Mouse (Mus musculus): ENCODE measurements around the gene Litaf. TPM values are rescaled to one million over a fixed set of nuclear protein-coding genes. Genes with fewer than 3 reads are reported as not detected.
"Not testable (repeated sequence)": the region's sequence is repeated elsewhere in the genome, so short reads cannot be mapped to it uniquely, and the experiment has no call there.

The Litaf gene
- polyA plus RNA-seq, 1 experiment from 2014 or later = 28.9 TPM

DNA sequence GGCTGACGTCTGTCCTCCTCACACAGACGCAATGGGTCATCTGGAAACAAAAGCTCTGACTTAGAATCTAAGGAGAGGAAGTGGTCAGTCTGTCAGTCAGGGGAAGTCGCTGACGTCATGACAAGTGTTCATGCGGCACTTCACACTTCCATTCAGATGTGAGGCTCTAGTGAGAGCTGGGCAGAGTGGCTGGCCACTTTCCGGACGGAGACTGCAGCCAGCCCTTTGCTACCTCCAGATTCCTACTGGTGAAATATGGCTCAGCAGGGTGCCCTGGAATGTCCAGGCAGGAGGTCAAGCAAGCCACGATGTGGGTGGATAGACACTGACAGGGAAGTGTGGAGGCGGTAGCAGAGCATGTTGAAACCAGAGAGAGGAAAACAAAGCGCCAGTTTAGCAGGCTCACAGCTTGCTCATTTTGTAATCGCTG is 89.7 kb downstream of the Litaf start:
- Histone ChIP-seq H3K36me3 (ENCODE audit: control insufficient read depth, insufficient read depth, low read length) (no peaks in the 10 kb centered on the region), H3K4me2 (ENCODE audit: low read length) (no peak overlapping the region), H3K27me3 (replicated peaks; ENCODE audit: control insufficient read depth, insufficient read depth, low read length) (no peaks in the 10 kb centered on the region), H3K9me3 (ENCODE audit: control insufficient read depth, low read length) (no peaks in the 10 kb centered on the region), H3K4me3 (ENCODE audit: low read length) (no peak overlapping the region), H3K27ac (ENCODE audit: low read depth, low read length) (no peak overlapping the region), H3K4me1 (ENCODE audit: control insufficient read depth, insufficient read depth, low read depth, low read length) (no peaks in the 10 kb centered on the region), H3K9ac (ENCODE audit: low read depth, low read length) (no peak overlapping the region)
- WGBS = 66% methylated on average over 11 of the region's 11 CpGs
- ATAC-seq = no peak

DNA sequence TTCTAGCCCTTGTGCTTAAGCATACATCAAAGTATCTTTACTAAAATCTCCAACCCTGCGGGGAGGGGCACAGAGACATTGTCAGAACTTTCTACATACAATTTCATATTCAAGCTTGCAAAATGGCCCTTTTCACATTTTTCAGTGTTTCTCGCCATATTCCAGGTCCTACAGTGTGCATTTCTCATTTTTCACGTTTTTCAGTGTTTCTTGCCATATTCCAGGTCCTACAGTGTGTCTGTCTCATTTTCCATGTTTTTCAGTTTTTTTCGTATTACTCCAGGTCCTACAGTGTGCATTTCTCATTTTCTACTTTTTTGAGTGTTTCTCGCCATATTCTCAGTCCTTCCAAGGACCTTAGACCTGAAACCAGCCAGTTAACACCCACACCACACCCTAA is 91.0 kb downstream of the Litaf start:
- Histone ChIP-seq H3K27ac (ENCODE audit: low read depth, low read length) (no peak overlapping the region), H3K4me2 (ENCODE audit: low read length) (no peak overlapping the region), H3K27me3 (replicated peaks; ENCODE audit: control insufficient read depth, insufficient read depth, low read length) (no peaks in the 10 kb centered on the region), H3K9ac (ENCODE audit: low read depth, low read length) (no peak overlapping the region), H3K9me3 (ENCODE audit: control insufficient read depth, low read length) (no peaks in the 10 kb centered on the region), H3K36me3 (ENCODE audit: control insufficient read depth, insufficient read depth, low read length) (no peaks in the 10 kb centered on the region), H3K4me3 (ENCODE audit: low read length) (no peak overlapping the region), H3K4me1 (ENCODE audit: control insufficient read depth, insufficient read depth, low read depth, low read length) (no peaks in the 10 kb centered on the region)
- 0 out of 2 replicates have a peak, but pooled peaks have one; percentile 60 for ATAC-seq
- 78% methylated on average over 5 of the region's 5 CpGs for WGBS

DNA sequence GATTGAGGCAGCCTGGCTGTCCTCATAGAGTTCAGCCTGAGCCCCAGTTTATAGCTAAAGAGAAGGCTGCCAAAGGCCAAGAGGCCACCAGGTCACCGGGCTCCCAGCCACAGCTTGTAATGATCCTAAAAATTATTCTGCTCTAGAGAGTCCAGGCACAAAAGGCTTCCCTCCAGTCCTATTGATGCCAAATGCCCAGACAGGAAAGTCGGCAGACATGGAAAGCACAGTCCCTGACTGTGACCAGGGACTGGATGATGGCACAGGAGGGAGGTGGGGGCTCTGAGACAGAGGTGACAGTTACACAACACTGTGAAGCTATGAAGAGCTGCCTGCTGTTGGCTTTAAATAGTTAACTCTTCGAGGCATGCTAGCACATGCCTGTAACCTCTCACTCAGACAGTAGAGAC is 91.9 kb downstream of the Litaf start:
- no peak overlapping the region for H3K27ac ChIP-seq (ENCODE audit: low read depth, low read length)
- H3K9ac ChIP-seq (ENCODE audit: low read depth, low read length) = no peak overlapping the region
- H3K4me1 ChIP-seq (ENCODE audit: control insufficient read depth, insufficient read depth, low read depth, low read length) = no peaks in the 10 kb centered on the region
- no peak overlapping the region for H3K4me2 ChIP-seq (ENCODE audit: low read length)
- no peak overlapping the region for H3K4me3 ChIP-seq (ENCODE audit: low read length)
- 23% methylated on average over 3 of the region's 3 CpGs for WGBS
- peak; percentile 79 for ATAC-seq
- no peaks in the 10 kb centered on the region for H3K36me3 ChIP-seq (ENCODE audit: control insufficient read depth, insufficient read depth, low read length)
- H3K27me3 ChIP-seq (replicated peaks; ENCODE audit: control insufficient read depth, insufficient read depth, low read length) = no peaks in the 10 kb centered on the region
- no peaks in the 10 kb centered on the region for H3K9me3 ChIP-seq (ENCODE audit: control insufficient read depth, low read length)

DNA sequence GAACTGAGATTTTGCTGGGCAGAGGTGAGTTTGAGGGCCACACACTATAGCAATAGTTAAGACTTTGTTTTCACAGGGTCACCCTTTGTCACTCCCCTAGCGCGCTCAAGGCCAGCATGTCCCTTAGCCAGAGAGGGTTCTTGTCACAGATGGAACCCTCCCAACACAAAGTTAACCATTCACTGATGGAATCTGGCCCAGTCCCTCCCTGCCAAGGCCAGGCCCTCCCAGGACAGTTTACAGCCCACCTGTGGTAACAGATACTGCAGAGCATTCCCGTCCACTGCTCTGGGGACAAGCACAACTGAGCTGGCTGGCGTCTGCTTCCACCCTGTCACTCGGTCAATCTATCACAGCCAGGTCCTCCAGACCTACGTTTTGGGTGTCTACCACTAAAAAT is 93.7 kb downstream of the Litaf start:
- Histone ChIP-seq H3K9ac (ENCODE audit: low read depth, low read length) (no peak overlapping the region), H3K27ac (ENCODE audit: low read depth, low read length) (no peak overlapping the region), H3K4me2 (ENCODE audit: low read length) (no peak overlapping the region), H3K4me3 (ENCODE audit: low read length) (no peak overlapping the region), H3K27me3 (replicated peaks; ENCODE audit: control insufficient read depth, insufficient read depth, low read length) (no peaks in the 10 kb centered on the region), H3K36me3 (ENCODE audit: control insufficient read depth, insufficient read depth, low read length) (no peaks in the 10 kb centered on the region), H3K9me3 (ENCODE audit: control insufficient read depth, low read length) (no peaks in the 10 kb centered on the region), H3K4me1 (ENCODE audit: control insufficient read depth, insufficient read depth, low read depth, low read length) (no peaks in the 10 kb centered on the region; the same call in 1 of the 2 replicates)
- no peak for ATAC-seq
- WGBS = 77% methylated on average over 6 of the region's 6 CpGs

DNA sequence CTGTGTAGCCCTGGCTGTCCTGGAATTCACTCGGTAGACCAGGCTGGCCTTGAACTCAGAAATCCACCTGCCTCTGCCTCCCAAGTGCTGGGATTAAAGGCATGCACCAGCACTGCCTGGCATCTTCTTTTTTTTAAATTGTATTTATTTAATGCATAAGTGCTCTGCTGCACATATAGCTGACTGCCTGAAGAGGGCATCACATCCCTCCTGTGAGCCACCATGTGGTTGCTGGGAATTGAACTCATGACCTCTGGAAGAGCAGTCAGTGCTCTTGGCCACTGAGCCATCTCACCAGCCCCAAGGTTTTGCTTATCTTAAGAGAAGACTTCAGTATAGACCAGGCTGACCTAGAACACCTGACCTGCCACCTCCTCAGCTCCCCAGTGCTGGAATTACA is 96.0 kb downstream of the Litaf start:
- not testable (repeated sequence) for H3K9ac ChIP-seq (ENCODE audit: low read depth, low read length); H3K36me3 ChIP-seq (ENCODE audit: control insufficient read depth, insufficient read depth, low read length); H3K9me3 ChIP-seq (ENCODE audit: control insufficient read depth, low read length); ATAC-seq; H3K27ac ChIP-seq (ENCODE audit: low read depth, low read length); H3K4me3 ChIP-seq (ENCODE audit: low read length); H3K4me2 ChIP-seq (ENCODE audit: low read length); H3K4me1 ChIP-seq (ENCODE audit: control insufficient read depth, insufficient read depth, low read depth, low read length); H3K27me3 ChIP-seq (replicated peaks; ENCODE audit: control insufficient read depth, insufficient read depth, low read length)
- 92% methylated on average over 1 of the region's 1 CpGs for WGBS

DNA sequence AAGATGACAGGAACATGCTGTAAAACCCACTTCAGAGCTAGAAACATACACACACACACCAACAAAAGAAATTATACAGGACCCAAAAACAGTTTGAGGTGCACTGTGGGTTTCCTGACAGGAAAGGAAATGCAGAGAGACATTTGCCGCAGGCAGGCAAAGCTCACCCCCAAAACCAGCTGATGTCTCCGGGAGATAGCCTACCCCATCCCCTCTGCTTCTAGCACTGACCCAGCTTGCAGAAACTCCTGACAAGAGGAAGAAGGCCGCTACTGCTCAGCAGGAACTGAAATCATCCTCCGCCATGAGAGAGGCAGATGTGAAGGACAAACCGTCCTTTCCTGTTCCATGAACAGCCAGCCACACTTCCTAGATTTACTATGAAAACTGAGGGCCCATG is 96.6 kb downstream of the Litaf start:
- Histone ChIP-seq H3K9me3 (ENCODE audit: control insufficient read depth, low read length) (no peaks in the 10 kb centered on the region), H3K27me3 (replicated peaks; ENCODE audit: control insufficient read depth, insufficient read depth, low read length) (no peaks in the 10 kb centered on the region), H3K27ac (ENCODE audit: low read depth, low read length) (no peak overlapping the region), H3K4me2 (ENCODE audit: low read length) (no peak overlapping the region), H3K36me3 (ENCODE audit: control insufficient read depth, insufficient read depth, low read length) (no peaks in the 10 kb centered on the region), H3K9ac (ENCODE audit: low read depth, low read length) (no peak overlapping the region), H3K4me1 (ENCODE audit: control insufficient read depth, insufficient read depth, low read depth, low read length) (no peaks in the 10 kb centered on the region; the same call in 1 of the 2 replicates), H3K4me3 (ENCODE audit: low read length) (no peak overlapping the region)
- ATAC-seq = no peak
- 82% methylated on average over 5 of the region's 5 CpGs for WGBS

DNA sequence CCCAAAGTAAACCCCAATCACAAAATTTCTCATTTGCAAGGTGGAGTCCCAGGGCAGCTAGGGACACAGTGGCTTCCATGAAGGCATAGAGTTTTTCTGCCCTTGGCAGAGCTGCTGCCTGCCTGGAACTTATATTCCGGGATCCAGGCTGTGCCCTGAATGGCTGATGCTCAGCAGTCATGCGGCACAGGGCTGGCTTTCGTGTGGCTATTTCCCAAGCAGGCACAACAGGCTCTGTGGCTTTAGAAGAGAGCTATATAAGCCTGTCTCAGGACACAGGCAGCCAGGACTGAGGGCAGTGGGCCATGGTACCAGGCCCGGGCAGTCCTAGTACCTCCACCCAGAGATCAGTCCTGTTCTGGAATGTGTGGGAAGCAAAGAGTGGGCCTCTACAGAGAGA is 97.7 kb downstream of the Litaf start:
- no peak overlapping the region; the same call in 1 of the 2 replicates for H3K27ac ChIP-seq (ENCODE audit: low read depth, low read length)
- H3K4me2 ChIP-seq (ENCODE audit: low read length) = no peak overlapping the region
- H3K27me3 ChIP-seq (replicated peaks; ENCODE audit: control insufficient read depth, insufficient read depth, low read length) = no peaks in the 10 kb centered on the region
- no peak overlapping the region for H3K9ac ChIP-seq (ENCODE audit: low read depth, low read length)
- H3K9me3 ChIP-seq (ENCODE audit: control insufficient read depth, low read length) = no peaks in the 10 kb centered on the region
- 90% methylated on average over 4 of the region's 4 CpGs for WGBS
- no peaks in the 10 kb centered on the region for H3K36me3 ChIP-seq (ENCODE audit: control insufficient read depth, insufficient read depth, low read length)
- no peak overlapping the region for H3K4me3 ChIP-seq (ENCODE audit: low read length)
- H3K4me1 ChIP-seq (ENCODE audit: control insufficient read depth, insufficient read depth, low read depth, low read length) = no peaks in the 10 kb centered on the region; the same call in 1 of the 2 replicates
- no peak for ATAC-seq

DNA sequence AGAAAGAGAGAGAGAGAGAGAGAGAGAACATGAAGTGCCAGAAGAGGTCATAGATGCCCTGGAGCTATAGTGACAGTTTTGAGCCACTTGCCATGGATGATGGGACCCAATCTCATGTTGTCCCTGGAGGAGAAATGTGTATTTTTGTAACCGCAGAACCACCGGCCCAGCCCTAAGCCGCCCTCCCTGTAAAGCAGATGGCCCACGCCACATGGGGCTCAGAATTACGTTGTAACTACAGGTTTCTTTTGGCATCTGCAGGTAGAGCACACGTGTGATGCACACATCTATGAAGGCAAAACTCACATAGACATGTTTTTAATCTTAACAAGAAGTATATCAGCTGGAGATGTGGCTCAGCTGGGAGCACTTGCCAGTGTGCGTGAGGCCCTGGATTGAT is 98.2 kb downstream of the Litaf start:
- no peak for ATAC-seq
- Histone ChIP-seq H3K4me2 (ENCODE audit: low read length) (no peak overlapping the region), H3K27me3 (replicated peaks; ENCODE audit: control insufficient read depth, insufficient read depth, low read length) (no peaks in the 10 kb centered on the region), H3K27ac (ENCODE audit: low read depth, low read length) (no peak overlapping the region), H3K9ac (ENCODE audit: low read depth, low read length) (no peak overlapping the region), H3K9me3 (ENCODE audit: control insufficient read depth, low read length) (no peaks in the 10 kb centered on the region), H3K4me1 (ENCODE audit: control insufficient read depth, insufficient read depth, low read depth, low read length) (no peaks in the 10 kb centered on the region; the same call in 1 of the 2 replicates), H3K4me3 (ENCODE audit: low read length) (no peak overlapping the region), H3K36me3 (ENCODE audit: control insufficient read depth, insufficient read depth, low read length) (no peaks in the 10 kb centered on the region)
- 85% methylated on average over 7 of the region's 7 CpGs for WGBS

DNA sequence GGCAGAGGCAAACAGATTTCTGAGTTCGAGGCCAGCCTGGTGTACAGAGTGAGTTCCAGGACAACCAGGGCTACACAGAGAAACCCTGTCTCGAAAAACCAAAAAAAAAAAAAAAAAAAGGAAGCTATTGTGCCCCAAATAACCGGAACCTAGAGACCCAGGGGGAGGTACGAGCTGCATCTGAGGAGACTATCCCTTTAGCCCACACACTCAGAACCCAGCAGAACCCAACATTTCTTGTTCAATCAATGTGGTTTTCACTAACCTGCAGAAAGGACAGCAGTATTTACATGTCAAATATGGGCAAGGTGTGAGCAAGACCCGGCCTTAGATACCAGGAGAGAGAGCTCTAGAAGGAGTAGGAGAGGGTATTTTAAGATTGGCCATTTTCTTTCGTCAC is 98.9 kb downstream of the Litaf start:
- Histone ChIP-seq H3K36me3 (ENCODE audit: control insufficient read depth, insufficient read depth, low read length) (no peaks in the 10 kb centered on the region), H3K9me3 (ENCODE audit: control insufficient read depth, low read length) (no peaks in the 10 kb centered on the region), H3K4me3 (ENCODE audit: low read length) (no peak overlapping the region), H3K27ac (ENCODE audit: low read depth, low read length) (no peak overlapping the region), H3K4me1 (ENCODE audit: control insufficient read depth, insufficient read depth, low read depth, low read length) (no peaks in the 10 kb centered on the region; the same call in 1 of the 2 replicates), H3K9ac (ENCODE audit: low read depth, low read length) (no peak overlapping the region), H3K4me2 (ENCODE audit: low read length) (no peak overlapping the region), H3K27me3 (replicated peaks; ENCODE audit: control insufficient read depth, insufficient read depth, low read length) (no peaks in the 10 kb centered on the region)
- ATAC-seq = no peak
- WGBS = 63% methylated on average over 6 of the region's 6 CpGs

DNA sequence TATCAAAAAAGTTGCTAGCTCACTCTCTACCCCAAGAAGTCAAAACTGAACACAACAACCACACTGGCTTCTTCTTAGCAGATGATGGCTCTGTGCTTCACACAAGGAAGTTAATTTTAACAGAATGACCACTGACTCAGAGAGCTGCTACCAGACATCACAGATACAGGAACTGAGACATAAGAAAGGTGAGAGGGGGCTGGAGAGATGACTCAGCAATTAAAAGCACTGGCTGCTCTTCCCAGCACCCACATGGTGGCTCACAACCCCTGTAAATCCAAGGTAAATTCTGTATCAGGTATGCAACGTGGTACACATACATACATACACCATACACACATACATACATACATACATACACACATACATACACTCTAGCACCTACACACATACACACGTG is 100.9 kb downstream of the Litaf start:
- Histone ChIP-seq H3K4me2 (ENCODE audit: low read length) (no peak overlapping the region), H3K4me1 (ENCODE audit: control insufficient read depth, insufficient read depth, low read depth, low read length) (no peaks in the 10 kb centered on the region; the same call in 1 of the 2 replicates), H3K36me3 (ENCODE audit: control insufficient read depth, insufficient read depth, low read length) (no peaks in the 10 kb centered on the region), H3K27me3 (replicated peaks; ENCODE audit: control insufficient read depth, insufficient read depth, low read length) (no peaks in the 10 kb centered on the region), H3K4me3 (ENCODE audit: low read length) (no peak overlapping the region), H3K9ac (ENCODE audit: low read depth, low read length) (no peak overlapping the region), H3K27ac (ENCODE audit: low read depth, low read length) (no peak overlapping the region), H3K9me3 (ENCODE audit: control insufficient read depth, low read length) (no peaks in the 10 kb centered on the region)
- whole genome bisulfite sequencing = 91% methylated on average over 2 of the region's 2 CpGs
- no peak for ATAC-seq
